Mouse (Mus musculus): ENCODE data around the gene Hibadh. TPM values are rescaled to one million over a fixed set of nuclear protein-coding genes. Genes with fewer than 3 reads are reported as not detected.

Hibadh gene
- polyA plus RNA-seq (2012; rRNA removed; ENCODE audit: low replicate concordance) = 53.3 and 125 TPM in 2 replicates

DNA sequence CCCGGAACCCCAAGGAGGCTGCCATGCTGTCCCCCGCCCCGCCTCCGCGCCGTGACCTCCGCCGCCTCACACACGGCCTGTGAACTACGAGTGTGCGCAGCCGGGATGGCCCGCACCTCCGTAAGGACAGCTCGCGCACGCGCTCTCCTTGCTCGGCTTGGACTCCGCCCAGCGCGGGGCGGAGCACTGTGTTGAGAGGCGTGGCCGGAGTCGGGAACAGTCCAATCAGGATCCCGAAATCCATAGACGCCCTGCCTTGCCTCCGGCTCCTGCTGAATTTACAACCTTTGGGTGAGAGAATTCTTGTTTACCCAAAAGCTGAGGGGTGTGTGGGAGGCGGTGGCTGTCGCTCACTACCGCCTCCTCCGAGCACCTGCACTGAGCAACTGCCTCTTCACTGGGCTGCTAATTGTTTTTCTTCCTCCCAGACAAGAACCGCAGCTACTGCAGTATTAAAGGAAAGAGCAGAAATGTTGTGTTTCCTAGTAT, at the start of gene Hibadh:
Hibadh (minus strand) TSS at position 166 of the 489 bp plus-strand sequence.

Other genes starting within 250 kb of the Hibadh start
- gene Tax1bp1, start 73.3 kb upstream of the Hibadh start, polyA plus RNA-seq (2012; rRNA removed; ENCODE audit: low replicate concordance) = 17.4 and 53.2 TPM in 2 replicates